Mouse (Mus musculus): ENCODE measurements at regions not wholly inside any gene's neighbourhood (a gene's known extent, or its start where the extent isn't known, plus 50 kb on each side); places are given as distances from the start of the nearest gene placed in this dataset.

- no peak overlapping the region for H3K27ac ChIP-seq (ENCODE audit: poor library complexity, severe bottlenecking)
- no peak overlapping the region for H3K4me3 ChIP-seq
- no peaks in the 10 kb centered on the region for H3K36me3 ChIP-seq
- peaks cover 5% of the 10 kb centered on the region; the same call in 1 of the 2 replicates for H3K4me1 ChIP-seq (replicated peaks)
- WGBS, result 21% methylated on average over 4 of the region's 4 CpGs
- no peak overlapping the region for H3K9ac ChIP-seq
- H3K27me3 ChIP-seq (replicated peaks), result no peaks in the 10 kb centered on the region
- no peak overlapping the region for H3K4me2 ChIP-seq
- H3K9me3 ChIP-seq (replicated peaks), result no peaks in the 10 kb centered on the region
- no peak for ATAC-seq (ENCODE audit: insufficient number of reproducible peaks, low FRiP score)
Measured at GRCm38 (mm10) chr10:29921658-29922057, 278.7 kb downstream of the Cenpw start.

- Histone ChIP-seq H3K4me1 (replicated peaks) (no peaks in the 10 kb centered on the region), H3K9me3 (replicated peaks) (no peaks in the 10 kb centered on the region), H3K27me3 (replicated peaks) (no peaks in the 10 kb centered on the region), H3K9ac (no peak overlapping the region), H3K36me3 (no peaks in the 10 kb centered on the region), H3K4me2 (no peak overlapping the region), H3K4me3 (no peak overlapping the region), H3K27ac (ENCODE audit: poor library complexity, severe bottlenecking) (no peak overlapping the region)
- 52% methylated on average over 1 of the region's 1 CpGs for WGBS
- ATAC-seq (ENCODE audit: insufficient number of reproducible peaks, low FRiP score), result no peak
Measured at GRCm38 (mm10) chr10:29897780-29898363, 302.5 kb downstream of the Cenpw start.

GRCm38 (mm10) chr10:29864566-29864965 is 328.9 kb upstream of the Rspo3 start:
- Histone ChIP-seq H3K9me3 (replicated peaks) (no peaks in the 10 kb centered on the region), H3K4me3 (no peak overlapping the region), H3K27ac (ENCODE audit: poor library complexity, severe bottlenecking) (no peak overlapping the region), H3K4me2 (no peak overlapping the region), H3K9ac (no peak overlapping the region), H3K27me3 (replicated peaks) (no peaks in the 10 kb centered on the region), H3K4me1 (replicated peaks) (no peaks in the 10 kb centered on the region), H3K36me3 (no peaks in the 10 kb centered on the region)
- ATAC-seq (ENCODE audit: insufficient number of reproducible peaks, low FRiP score), result no peak

- H3K27ac ChIP-seq (ENCODE audit: poor library complexity, severe bottlenecking), result no peak overlapping the region
- H3K9me3 ChIP-seq (replicated peaks), result no peaks in the 10 kb centered on the region
- WGBS, result 6% methylated on average over 2 of the region's 2 CpGs
- H3K4me1 ChIP-seq (replicated peaks), result 0 out of 2 replicates have a peak, but pooled peaks cover 3% of the 10 kb centered on the region
- no peak for ATAC-seq (ENCODE audit: insufficient number of reproducible peaks, low FRiP score)
- no peaks in the 10 kb centered on the region for H3K36me3 ChIP-seq
- H3K4me3 ChIP-seq, result no peak overlapping the region
- H3K27me3 ChIP-seq (replicated peaks), result no peaks in the 10 kb centered on the region
- no peak overlapping the region for H3K4me2 ChIP-seq
- no peak overlapping the region for H3K9ac ChIP-seq
Measured at GRCm38 (mm10) chr10:29855749-29856313, 320.2 kb upstream of the Rspo3 start.

GRCm38 (mm10) chr10:29852516-29852915 is 316.8 kb upstream of the Rspo3 start:
- no peak for ATAC-seq (ENCODE audit: insufficient number of reproducible peaks, low FRiP score)
- Histone ChIP-seq H3K4me3 (no peak overlapping the region), H3K4me2 (no peak overlapping the region), H3K27ac (ENCODE audit: poor library complexity, severe bottlenecking) (no peak overlapping the region), H3K4me1 (replicated peaks) (0 out of 2 replicates have a peak, but pooled peaks cover 3% of the 10 kb centered on the region), H3K27me3 (replicated peaks) (no peaks in the 10 kb centered on the region), H3K9ac (no peak overlapping the region), H3K36me3 (no peaks in the 10 kb centered on the region), H3K9me3 (replicated peaks) (no peaks in the 10 kb centered on the region)
- WGBS, result 78% methylated on average over 2 of the region's 2 CpGs

- Histone ChIP-seq H3K36me3 (no peaks in the 10 kb centered on the region), H3K27ac (ENCODE audit: poor library complexity, severe bottlenecking) (no peak overlapping the region), H3K27me3 (replicated peaks) (no peaks in the 10 kb centered on the region), H3K9ac (no peak overlapping the region), H3K4me1 (replicated peaks) (no peaks in the 10 kb centered on the region), H3K4me3 (no peak overlapping the region), H3K9me3 (replicated peaks) (no peaks in the 10 kb centered on the region), H3K4me2 (no peak overlapping the region)
- ATAC-seq (ENCODE audit: insufficient number of reproducible peaks, low FRiP score), result no peak
- WGBS, result 67% methylated on average over 5 of the region's 5 CpGs
Measured at GRCm38 (mm10) chr10:29824939-29825658, 289.4 kb upstream of the Rspo3 start.

GRCm38 (mm10) chr10:29824413-29824812 is 288.7 kb upstream of the Rspo3 start:
- Histone ChIP-seq H3K4me1 (replicated peaks) (no peaks in the 10 kb centered on the region), H3K27me3 (replicated peaks) (no peaks in the 10 kb centered on the region), H3K4me3 (no peak overlapping the region), H3K4me2 (no peak overlapping the region), H3K9me3 (replicated peaks) (no peaks in the 10 kb centered on the region), H3K36me3 (no peaks in the 10 kb centered on the region), H3K9ac (no peak overlapping the region), H3K27ac (ENCODE audit: poor library complexity, severe bottlenecking) (no peak overlapping the region)
- ATAC-seq (ENCODE audit: insufficient number of reproducible peaks, low FRiP score), result no peak

GRCm38 (mm10) chr10:29823177-29823576 is 287.5 kb upstream of the Rspo3 start:
- Histone ChIP-seq H3K4me1 (replicated peaks) (no peaks in the 10 kb centered on the region), H3K4me3 (no peak overlapping the region), H3K27me3 (replicated peaks) (no peaks in the 10 kb centered on the region), H3K9me3 (replicated peaks) (no peaks in the 10 kb centered on the region), H3K27ac (ENCODE audit: poor library complexity, severe bottlenecking) (no peak overlapping the region), H3K36me3 (no peaks in the 10 kb centered on the region), H3K9ac (no peak overlapping the region), H3K4me2 (no peak overlapping the region)
- WGBS, result 75% methylated on average over 2 of the region's 2 CpGs
- no peak for ATAC-seq (ENCODE audit: insufficient number of reproducible peaks, low FRiP score)

GRCm38 (mm10) chr10:29803915-29804545 is 268.4 kb upstream of the Rspo3 start:
- Histone ChIP-seq H3K27me3 (replicated peaks) (no peaks in the 10 kb centered on the region), H3K4me2 (no peak overlapping the region), H3K27ac (ENCODE audit: poor library complexity, severe bottlenecking) (no peak overlapping the region), H3K4me1 (replicated peaks) (0 out of 2 replicates have a peak, but pooled peaks cover 4% of the 10 kb centered on the region), H3K36me3 (no peaks in the 10 kb centered on the region), H3K4me3 (no peak overlapping the region), H3K9me3 (replicated peaks) (no peaks in the 10 kb centered on the region), H3K9ac (no peak overlapping the region)
- WGBS, result 43% methylated on average over 6 of the region's 6 CpGs
- ATAC-seq (ENCODE audit: insufficient number of reproducible peaks, low FRiP score), result no peak

- 89% methylated on average over 3 of the region's 3 CpGs for WGBS
- no peaks in the 10 kb centered on the region for H3K27me3 ChIP-seq (replicated peaks)
- H3K27ac ChIP-seq (ENCODE audit: poor library complexity, severe bottlenecking), result no peak overlapping the region
- no peaks in the 10 kb centered on the region for H3K36me3 ChIP-seq
- no peak for ATAC-seq (ENCODE audit: insufficient number of reproducible peaks, low FRiP score)
- no peak overlapping the region for H3K4me3 ChIP-seq
- H3K9ac ChIP-seq, result no peak overlapping the region
- H3K9me3 ChIP-seq (replicated peaks), result no peaks in the 10 kb centered on the region
- H3K4me2 ChIP-seq, result no peak overlapping the region
- H3K4me1 ChIP-seq (replicated peaks), result 0 out of 2 replicates have a peak, but pooled peaks cover 4% of the 10 kb centered on the region
Measured at GRCm38 (mm10) chr10:29802637-29803036, 267.0 kb upstream of the Rspo3 start.

- 93% methylated on average over 1 of the region's 1 CpGs for WGBS
- no peak for ATAC-seq (ENCODE audit: insufficient number of reproducible peaks, low FRiP score)
- no peak overlapping the region for H3K9ac ChIP-seq
- H3K4me2 ChIP-seq, result no peak overlapping the region
- H3K4me3 ChIP-seq, result no peak overlapping the region
- no peaks in the 10 kb centered on the region for H3K27me3 ChIP-seq (replicated peaks)
- no peaks in the 10 kb centered on the region for H3K36me3 ChIP-seq
- no peak overlapping the region for H3K27ac ChIP-seq (ENCODE audit: poor library complexity, severe bottlenecking)
- H3K4me1 ChIP-seq (replicated peaks), result no peaks in the 10 kb centered on the region
- H3K9me3 ChIP-seq (replicated peaks), result no peaks in the 10 kb centered on the region
Measured at GRCm38 (mm10) chr10:29794663-29795062, 259.0 kb upstream of the Rspo3 start.
